In genomic region chr12:34661378-34661777, GRCm38 (mm10) we compare ENCODE assay signal across 11 mouse cellular contexts.
DNase-seq lines count a peak whose midpoint lies in the region; ATAC-seq and TF ChIP-seq lines count a peak whose summit lies in the region.
"Had no signal": no experiment of that assay in that cellular context is flagged by ENCODE, and none has a peak within 500 bp of the region (broad histone marks: within the 10 kb centered on the region; RNA-seq: fewer than 3 reads in every experiment).

No protein-coding gene starts in this region.

- H3K9me3 ChIP-seq in intestine, postnatal 0 days (ENCODE audit: control insufficient read depth) = no peaks in the 10 kb centered on the region
- H3K9me3 ChIP-seq in intestine, embryonic 15.5 days = no peaks in the 10 kb centered on the region
- H3K9me3 ChIP-seq: heart, embryonic 13.5 days; liver, embryonic 15.5 days; stomach, embryonic 15.5 days had no signal

- TF ChIP-seq CTCF in intestine, postnatal 0 days (IDR thresholded peaks at IDR 0.05; ENCODE audit: low read depth) = peak; percentile 48

- DNase-seq in retina, embryonic 14.5 days (ENCODE audit: low spot score) = peak; percentile 23
- DNase-seq in retina, postnatal 1 day = no peak
- DNase-seq in thymus, postnatal 25 days = no peak
- DNase-seq: right cerebral cortex, postnatal 4 days had no signal

- no peak for ATAC-seq in intestine, postnatal 0 days
- no peak for ATAC-seq in intestine, embryonic 15.5 days
- peak; percentile 70 for ATAC-seq in megakaryocyte progenitor cell, adult 5-6 weeks (replicated peaks; ENCODE audit: poor library complexity)
- ATAC-seq in activated CD4-positive, CD25-positive, alpha-beta regulatory T cell, adult 4 months = no peak

- H3K9ac ChIP-seq in intestine, postnatal 0 days (ENCODE audit: low read depth, low read length) = no peak overlapping the region
- no peak overlapping the region for H3K9ac ChIP-seq in intestine, embryonic 15.5 days
- H3K9ac ChIP-seq: heart, embryonic 13.5 days; liver, embryonic 15.5 days; stomach, embryonic 15.5 days had no signal

- no peak overlapping the region for H3K4me3 ChIP-seq in intestine, postnatal 0 days (ENCODE audit: low read depth, low read length)
- H3K4me3 ChIP-seq in intestine, embryonic 15.5 days (replicated peaks) = no peak overlapping the region
- H3K4me3 ChIP-seq: heart, embryonic 13.5 days; liver, embryonic 15.5 days; stomach, embryonic 15.5 days had no signal

- H3K27ac ChIP-seq in intestine, postnatal 0 days (ENCODE audit: low read depth, low read length) = no peak overlapping the region
- no peak overlapping the region for H3K27ac ChIP-seq in intestine, embryonic 15.5 days
- H3K27ac ChIP-seq: heart, embryonic 13.5 days; liver, embryonic 15.5 days; stomach, embryonic 15.5 days had no signal

- H3K27me3 ChIP-seq in intestine, postnatal 0 days (replicated peaks; ENCODE audit: control insufficient read depth, insufficient read depth, low read length) = no peaks in the 10 kb centered on the region
- H3K27me3 ChIP-seq in intestine, embryonic 15.5 days (replicated peaks) = no peaks in the 10 kb centered on the region
- H3K27me3 ChIP-seq: heart, embryonic 13.5 days; liver, embryonic 15.5 days; stomach, embryonic 15.5 days had no signal

- H3K36me3 ChIP-seq in intestine, postnatal 0 days (ENCODE audit: control insufficient read depth, insufficient read depth) = no peaks in the 10 kb centered on the region
- H3K36me3 ChIP-seq in intestine, embryonic 15.5 days = no peaks in the 10 kb centered on the region
- H3K36me3 ChIP-seq: heart, embryonic 13.5 days; liver, embryonic 15.5 days; stomach, embryonic 15.5 days had no signal

- H3K4me2 ChIP-seq in intestine, postnatal 0 days (replicated peaks; ENCODE audit: low read depth) = no peak overlapping the region
- no peak overlapping the region for H3K4me2 ChIP-seq in intestine, embryonic 15.5 days (replicated peaks)
- H3K4me2 ChIP-seq: heart, embryonic 13.5 days; liver, embryonic 15.5 days; stomach, embryonic 15.5 days had no signal

- H3K4me1 ChIP-seq in intestine, postnatal 0 days (replicated peaks; ENCODE audit: control insufficient read depth, insufficient read depth, low read length) = no peaks in the 10 kb centered on the region
- no peaks in the 10 kb centered on the region for H3K4me1 ChIP-seq in intestine, embryonic 15.5 days (replicated peaks)
- H3K4me1 ChIP-seq: heart, embryonic 13.5 days; liver, embryonic 15.5 days; stomach, embryonic 15.5 days had no signal
